In the genomic region with DNA sequence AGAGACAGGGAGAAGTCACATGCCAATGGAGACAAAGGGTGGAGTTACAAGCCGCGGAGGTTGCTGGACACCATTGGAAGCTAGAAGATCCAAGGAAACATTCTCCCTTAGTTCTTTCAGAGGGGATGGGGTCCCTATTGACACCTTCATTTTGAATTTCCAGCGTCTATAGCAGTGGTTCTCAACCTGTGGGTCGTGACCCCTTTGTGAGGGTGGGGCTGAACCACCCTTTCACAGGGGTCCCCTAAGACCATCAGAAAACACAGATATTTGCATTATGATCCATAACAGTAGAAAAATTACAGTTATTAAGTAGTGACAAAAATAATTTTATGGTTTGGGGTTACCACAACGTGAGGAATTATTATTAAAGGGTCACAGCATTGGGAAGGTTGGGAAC, we compare ENCODE assay signal across 20 mouse cellular contexts. TPM values are rescaled to one million over a fixed set of nuclear protein-coding genes. Genes with fewer than 3 reads are reported as not detected.
DNase-seq lines count a peak whose midpoint lies in the region; ATAC-seq and TF ChIP-seq lines count a peak whose summit lies in the region.
"Had no signal": no experiment of that assay in that cellular context is flagged by ENCODE, and none has a peak within 500 bp of the region (broad histone marks: within the 10 kb centered on the region; RNA-seq: fewer than 3 reads in every experiment).

No protein-coding gene starts in this region.

- H3K27ac ChIP-seq in midbrain, embryonic 11.5 days (ENCODE audit: low read depth, low read length): no peak overlapping the region
- no peak overlapping the region for H3K27ac ChIP-seq in midbrain, embryonic 10.5 days (replicated peaks)
- no peak overlapping the region for H3K27ac ChIP-seq in ES-E14 (ENCODE audit: insufficient read depth, low read depth, low read length, poor library complexity, severe bottlenecking)

- in situ Hi-C loops in ES-E14 (cut with MboI; ENCODE audit: low sequenced_read_pairs in 2 of 2, unreplicated experiment in 2 of 2): no loop called here

- WGBS in midbrain, embryonic 11.5 days: 89% methylated on average over 5 of the region's 5 CpGs
- WGBS in midbrain, embryonic 10.5 days: 89% methylated on average over 5 of the region's 5 CpGs

- H3K4me2 ChIP-seq in midbrain, embryonic 11.5 days: no peak overlapping the region

- no peak overlapping the region for H3K9ac ChIP-seq in midbrain, embryonic 11.5 days (ENCODE audit: low read length)
- H3K9ac ChIP-seq in ES-E14 (ENCODE audit: insufficient read depth, low read depth, low read length, poor library complexity, severe bottlenecking): no peak overlapping the region

- DNase-seq in midbrain, embryonic 11.5 days (ENCODE audit: low spot score, missing footprints): peak; percentile 51
- no peak for DNase-seq in midbrain, embryonic 10.5 days (ENCODE audit: low spot score)
- no peak for DNase-seq in ES-E14 (ENCODE audit: low read depth, low spot score)
- no peak for DNase-seq in layer of hippocampus, adult 8-10 months (ENCODE audit: low spot score in 2 of 2)
- DNase-seq: adrenal gland, adult 2 months; adrenal gland, adult 8-10 months; adrenal gland, postnatal 10 days; adrenal gland, postnatal 14 days; adrenal gland, postnatal 25 days; adrenal gland, postnatal 36 days; B cell, adult 2 months; cerebellum, adult 11 months; cerebellum, adult 11-12 months; cerebellum, adult 18-20 months; cerebellum, adult 2 months had no signal

- no peak for ATAC-seq in midbrain, embryonic 11.5 days (ENCODE audit: low FRiP score)
- ATAC-seq: activated CD4-positive, CD25-positive, alpha-beta regulatory T cell, adult 4 months; CD4-positive, CD25-positive, alpha-beta regulatory T cell, adult 4 months; Patski had no signal

- no peaks in the 10 kb centered on the region for H3K27me3 ChIP-seq in midbrain, embryonic 11.5 days (ENCODE audit: control insufficient read depth, insufficient read depth, low read length)
- no peaks in the 10 kb centered on the region for H3K27me3 ChIP-seq in midbrain, embryonic 10.5 days (ENCODE audit: low read depth, poor library complexity, severe bottlenecking)
- H3K27me3 ChIP-seq: CH12.LX, Patski had no signal

- no peaks in the 10 kb centered on the region for H3K9me3 ChIP-seq in midbrain, embryonic 11.5 days (ENCODE audit: control insufficient read depth, low read length)
- H3K9me3 ChIP-seq in midbrain, embryonic 10.5 days (replicated peaks): no peaks in the 10 kb centered on the region
- H3K9me3 ChIP-seq in ES-E14 (ENCODE audit: control insufficient read depth, insufficient read depth, low read depth, low read length): no peaks in the 10 kb centered on the region
- H3K9me3 ChIP-seq: G1E had no signal

- no peak overlapping the region for H3K4me3 ChIP-seq in midbrain, embryonic 11.5 days (ENCODE audit: low read depth, low read length)
- no peak overlapping the region for H3K4me3 ChIP-seq in midbrain, embryonic 10.5 days
- H3K4me3 ChIP-seq in ES-E14 (ENCODE audit: insufficient read depth in 1 of 2, low read depth in 1 of 2, low read length in 2 of 2, poor library complexity in 1 of 2, severe bottlenecking in 1 of 2): no peak overlapping the region

- no peaks in the 10 kb centered on the region for H3K36me3 ChIP-seq in midbrain, embryonic 11.5 days (ENCODE audit: control insufficient read depth, insufficient read depth, low read length)
- H3K36me3 ChIP-seq in midbrain, embryonic 10.5 days: no peaks in the 10 kb centered on the region
- no peaks in the 10 kb centered on the region for H3K36me3 ChIP-seq in ES-E14 (ENCODE audit: control insufficient read depth, insufficient read depth, low read length, poor library complexity, severe bottlenecking)
- H3K36me3 ChIP-seq: G1E had no signal

- H3K4me1 ChIP-seq in midbrain, embryonic 11.5 days (ENCODE audit: control insufficient read depth, insufficient read depth, low read length): no peaks in the 10 kb centered on the region
- peaks cover 8% of the 10 kb centered on the region; the same call in 1 of the 2 replicates for H3K4me1 ChIP-seq in midbrain, embryonic 10.5 days
- peaks cover 2 to 5% of the 10 kb centered on the region in 2 experiments for H3K4me1 ChIP-seq in ES-E14 (ENCODE audit: control insufficient read depth in 2 of 2, insufficient read depth in 2 of 2, low read length in 2 of 2, poor library complexity in 1 of 2)

TF ChIP-seq in ES-E14, 5 proteins besides CTCF, POLR2A, EP300 and RAD21:
- TF ChIP-seq CHD2 (IDR thresholded peaks at IDR 0.05; ENCODE audit: low read depth, low read length) (peak; percentile 67; the same call in 1 of the 2 replicates), ZNF384 (IDR thresholded peaks at IDR 0.05; ENCODE audit: low read depth, low read length) (no peak)

RNA-seq across cellular contexts. Expression of gene Fam43a, which starts 30.0 kb away (rescaled TPM):
- polyA plus RNA-seq in midbrain, embryonic 11.5 days (2014; fragmentation: Nextera tagmentation; extraction: Ambion mirVana): 5.4 and 6.1 TPM in 2 replicates
- polyA plus RNA-seq in midbrain, embryonic 10.5 days (2016; fragmentation: Nextera tagmentation; extraction: Ambion mirVana): 11.4 TPM in 2 replicates
- total RNA-seq in ES-E14 (2012; rRNA removed): 20.1 and 22.2 TPM in 2 replicates
- 10 to 100 TPM in 1 of 4 experiments, 1 to 10 TPM in 3; 9.4 to 10.9 (median 9.7) TPM for total RNA-seq in layer of hippocampus, adult 8-10 months (2022)
- total RNA-seq: G1E had no signal

RNA-seq across cellular contexts. Expression of gene Lsg1, which starts 42.1 kb away (rescaled TPM):
- polyA plus RNA-seq in midbrain, embryonic 11.5 days (2014; fragmentation: Nextera tagmentation; extraction: Ambion mirVana): 84.7 and 89.3 TPM in 2 replicates
- polyA plus RNA-seq in midbrain, embryonic 10.5 days (2016; fragmentation: Nextera tagmentation; extraction: Ambion mirVana): 82.3 and 86.2 TPM in 2 replicates
- 78.0 and 87.2 TPM in 2 replicates for total RNA-seq in ES-E14 (2012; rRNA removed)
- 10 to 100 TPM; 18.7 to 24.6 (median 21.0) TPM for total RNA-seq in layer of hippocampus, adult 8-10 months (2022)
